Mouse (Mus musculus) liver, postnatal 0 days (tissue): Measurements from ENCODE around the gene Acsl1. TPM values are rescaled to one million over a fixed set of nuclear protein-coding genes. Genes with fewer than 3 reads are reported as not detected.

Experiments used
- ATAC-seq: fragments of 200-750 bp; cut with Nextera tagmentation; 2 replicates; pipeline ENCODE4 v1.8.0; 2017; ENCODE audit warnings: mild to moderate bottlenecking, moderate library complexity
- DNase-seq: peaks from one replicate; pipeline ENCODE4 v3.0.0-alpha.2; 2016
- H3K27ac ChIP-seq: fragments of 300-500 bp; sonication (generic); 2 replicates; pipeline ENCODE4 v1.5.1; 2014; ENCODE audit warnings: antibody characterized with exemption, moderate library complexity, mild to moderate bottlenecking, low read depth
- H3K27me3 ChIP-seq: fragments of 300-500 bp; sonication (generic); 2 replicates; pipeline ENCODE4 v1.6.1; 2014; ENCODE audit warnings: low read length, control low read depth, mixed read lengths; ENCODE audit not compliant: insufficient read depth
- H3K36me3 ChIP-seq: fragments of 300-500 bp; sonication (generic); replicated peaks from 2 replicates; pipeline ENCODE4 v1.6.1; 2014; ENCODE audit warnings: mild to moderate bottlenecking, control low read depth, low read length, moderate library complexity, mixed read lengths; ENCODE audit not compliant: insufficient read depth
- H3K4me1 ChIP-seq: fragments of 300-500 bp; sonication (generic); 2 replicates; pipeline ENCODE4 v1.6.1; 2014; ENCODE audit warnings: antibody characterized with exemption, mild to moderate bottlenecking, control low read depth; ENCODE audit not compliant: insufficient read depth
- H3K4me2 ChIP-seq: fragments of 300-500 bp; sonication (generic); 2 replicates; pipeline ENCODE4 v1.6.1; 2014; ENCODE audit warnings: low read depth, mild to moderate bottlenecking, low read length, moderate library complexity, mixed read lengths
- H3K4me3 ChIP-seq: fragments of 300-500 bp; sonication (generic); 2 replicates; pipeline ENCODE4 v1.5.1; 2014; ENCODE audit warnings: low read depth, low read length
- H3K9ac ChIP-seq: fragments of 300-500 bp; sonication (generic); replicated peaks from 2 replicates; pipeline ENCODE4 v1.6.1; 2014; ENCODE audit warnings: mild to moderate bottlenecking, moderate library complexity
- H3K9me3 ChIP-seq: fragments of 300-500 bp; sonication (generic); 2 replicates; pipeline ENCODE4 v1.6.1; 2016; ENCODE audit warnings: mild to moderate bottlenecking, control low read depth, low read length, mixed read lengths
- CTCF ChIP-seq: sonication (generic); IDR thresholded peaks from 2 replicates; pipeline ENCODE4 v1.5.1; 2016; ENCODE audit warnings: antibody characterized with exemption, low read depth
- EP300 ChIP-seq: IDR thresholded peaks from 2 replicates; pipeline ENCODE4 v1.6.1; 2016; ENCODE audit warnings: antibody characterized with exemption, low read depth, mild to moderate bottlenecking
- WGBS: fragments of 180-500 bp; shearing (Covaris S2); extraction: QIAGEN DNeasy Blood & Tissue Kit; methylation state at CpG from one replicate; pipeline ENCODE4 v1.1.7; 2014; ENCODE audit not compliant: insufficient replicate concordance; 5-methylcytosine and 5-hydroxymethylcytosine counted together
- polyA plus RNA-seq: library from polyadenylated mRNA; unstranded; fragments of >200 nt; fragmentation: Nextera tagmentation; extraction: Ambion mirVana; gene quantifications from 2 replicates; pipeline ENCODE4 v1.2.1, GENCODE M21; 2015

Gene Acsl1
- polyA plus RNA-seq, 1 experiment from 2014 or later, result 466 TPM

DNA sequence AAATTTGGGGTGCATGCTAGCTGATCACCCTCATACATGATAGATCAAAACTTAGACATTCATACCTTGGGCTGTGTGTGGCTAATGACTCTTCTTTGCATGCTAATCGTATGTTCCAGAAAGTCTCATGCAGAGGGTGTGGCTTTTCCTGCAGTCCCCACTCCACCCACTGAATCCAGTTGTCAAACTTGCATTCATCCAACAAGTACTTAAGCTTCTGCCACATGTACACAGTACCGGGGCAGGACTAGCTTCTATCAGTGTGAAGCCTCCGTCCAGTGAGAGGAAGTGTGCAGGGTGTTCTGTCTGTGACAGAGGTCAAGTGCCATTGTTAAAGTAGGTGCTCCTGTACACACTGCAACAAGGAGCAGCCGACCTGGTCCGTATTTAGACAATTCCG is 26.0 kb downstream of the Acsl1 start:
- DNase-seq (no peak), ATAC-seq (no peak; the same call in 1 of the 2 replicates)
- TF ChIP-seq CTCF (no peak), EP300 (no peak)
- H3K4me1 ChIP-seq, result peaks cover 65% of the 10 kb centered on the region
- H3K36me3 ChIP-seq, result peaks cover 52% of the 10 kb centered on the region
- H3K4me3 ChIP-seq, result no peak overlapping the region
- H3K9me3 ChIP-seq, result no peaks in the 10 kb centered on the region
- H3K9ac ChIP-seq, result no peak overlapping the region
- H3K4me2 ChIP-seq, result peak overlapping the region; percentile 40
- H3K27me3 ChIP-seq, result no peaks in the 10 kb centered on the region
- peak overlapping the region; percentile 67 for H3K27ac ChIP-seq
- 33% methylated on average over 6 of the region's 6 CpGs for WGBS

DNA sequence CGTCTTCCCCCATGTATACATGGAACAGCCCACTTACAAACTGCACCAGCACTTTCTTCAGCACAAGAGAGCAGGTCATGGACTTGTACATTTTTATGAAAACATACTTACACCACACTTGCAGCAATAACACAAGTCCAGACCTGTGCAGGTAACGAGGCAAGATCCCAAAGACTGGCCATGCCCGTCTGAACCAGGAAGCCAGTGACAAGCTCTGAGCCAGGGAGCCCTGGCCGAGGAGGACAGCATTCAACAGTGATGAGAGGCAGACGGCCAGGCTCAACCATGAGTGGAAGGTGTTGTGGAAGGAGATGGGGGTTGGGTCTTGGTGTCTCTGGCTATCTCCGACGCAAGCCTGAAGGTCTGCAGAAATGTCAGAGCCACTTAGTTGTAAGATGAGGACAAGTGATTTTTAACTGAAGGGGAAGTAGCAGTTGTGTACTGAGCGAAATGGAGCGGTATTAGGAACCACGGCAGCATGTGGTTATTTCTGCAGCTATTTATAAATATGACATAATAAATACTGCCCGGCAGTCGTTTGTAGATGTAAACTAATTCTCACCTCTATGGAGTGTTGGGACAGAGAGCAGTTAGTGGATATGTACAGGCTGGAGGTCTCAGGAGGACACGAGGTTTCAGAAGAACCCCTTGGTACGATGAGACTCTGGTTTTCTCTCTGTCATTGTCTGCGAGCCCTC is 26.6 kb downstream of the Acsl1 start:
- Histone ChIP-seq H3K36me3 (peaks cover 56% of the 10 kb centered on the region), H3K9me3 (no peaks in the 10 kb centered on the region), H3K9ac (0 out of 2 replicates have a peak overlapping the region, but pooled peaks have one; percentile 32), H3K27me3 (no peaks in the 10 kb centered on the region), H3K4me2 (peak overlapping the region; percentile 40), H3K4me3 (no peak overlapping the region), H3K27ac (peak overlapping the region; percentile 80), H3K4me1 (peaks cover 60% of the 10 kb centered on the region)
- no peak for ATAC-seq
- WGBS, result 41% methylated on average over 15 of the region's 15 CpGs
- no peak for DNase-seq
- TF ChIP-seq EP300 (no peak), CTCF (no peak)

DNA sequence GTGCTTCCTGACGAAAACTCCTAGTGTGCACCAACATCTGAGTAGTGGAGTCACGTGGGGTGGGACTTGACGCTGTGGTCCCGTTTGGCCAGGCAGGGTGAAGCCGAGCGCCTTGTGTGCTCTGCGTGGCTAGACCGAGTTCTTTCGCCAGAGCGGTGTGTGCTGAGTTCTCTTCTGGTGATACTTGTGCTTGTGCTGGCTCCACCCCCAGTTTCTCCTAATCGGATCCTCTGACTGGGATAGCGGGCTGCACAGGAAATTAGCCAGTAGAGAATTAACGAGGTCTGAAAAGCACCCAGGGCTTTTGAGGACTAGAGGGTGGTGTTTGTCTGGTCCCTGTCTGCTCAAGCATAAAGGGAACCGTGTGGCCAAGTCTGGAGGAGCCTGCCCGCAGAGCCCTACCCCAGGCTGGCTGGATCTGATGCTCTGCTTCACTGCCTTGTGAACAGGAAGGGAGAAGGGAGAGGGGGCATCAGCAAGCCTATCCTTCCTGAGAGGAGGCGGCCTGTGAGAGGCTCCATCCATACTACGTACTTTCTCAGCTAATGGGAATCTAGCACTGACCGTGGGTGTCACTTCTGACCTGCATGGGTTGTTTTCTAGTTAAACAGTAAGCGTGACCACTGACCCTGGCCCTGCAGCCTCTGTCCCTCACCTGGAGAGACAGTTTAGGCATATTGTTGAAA is 28.7 kb downstream of the Acsl1 start:
- WGBS, result 41% methylated on average over 19 of the region's 19 CpGs
- peaks cover 52% of the 10 kb centered on the region for H3K36me3 ChIP-seq
- no peak overlapping the region for H3K4me3 ChIP-seq
- H3K4me1 ChIP-seq, result peaks cover 65% of the 10 kb centered on the region
- H3K27me3 ChIP-seq, result no peaks in the 10 kb centered on the region
- ATAC-seq, result peak; percentile 81
- no peaks in the 10 kb centered on the region for H3K9me3 ChIP-seq
- TF ChIP-seq EP300, result peak; percentile 45; the same call in 1 of the 2 replicates
- no peak for TF ChIP-seq CTCF
- H3K27ac ChIP-seq, result peak overlapping the region; percentile 80
- DNase-seq, result peak; percentile 60
- peak overlapping the region; percentile 40 for H3K4me2 ChIP-seq
- peak overlapping the region; percentile 0; the same call in 1 of the 2 replicates for H3K9ac ChIP-seq

DNA sequence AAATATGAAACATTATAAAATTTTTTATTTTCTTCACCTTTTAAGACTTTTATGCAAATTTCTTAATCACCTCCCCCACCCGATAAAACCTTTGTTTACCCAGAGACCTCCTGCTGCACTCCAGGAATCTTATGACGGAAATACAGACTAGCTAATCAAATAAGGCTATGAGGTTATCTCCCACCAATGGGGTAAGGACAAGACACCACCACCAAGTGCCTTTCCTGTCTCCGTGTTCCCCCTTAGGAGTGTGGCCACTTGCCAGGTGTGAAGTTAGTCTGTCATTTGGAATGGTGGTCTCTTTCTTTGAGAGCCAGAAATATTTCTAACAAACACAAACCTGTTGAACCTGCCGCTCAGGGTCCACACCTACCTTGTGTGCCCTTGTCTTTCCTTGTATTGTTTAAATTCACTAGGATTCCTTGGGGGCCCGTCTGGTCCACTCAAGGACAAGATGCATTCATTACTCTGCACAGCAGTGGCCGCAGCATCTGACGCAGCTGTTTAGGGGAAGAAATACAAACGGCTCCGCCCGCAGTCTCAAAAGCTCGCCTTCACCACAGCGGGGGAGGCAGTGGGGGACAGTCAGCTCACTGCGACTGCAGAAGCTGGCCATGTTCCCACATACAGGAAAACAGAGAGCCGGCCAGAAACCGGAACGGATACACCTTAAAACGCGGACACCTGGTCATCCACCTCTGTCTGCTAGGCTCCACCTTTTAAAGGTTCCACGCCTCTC is 31.7 kb downstream of the Acsl1 start:
- peaks cover 44% of the 10 kb centered on the region for H3K4me1 ChIP-seq
- no peak overlapping the region for H3K4me3 ChIP-seq
- no peak for TF ChIP-seq CTCF
- TF ChIP-seq EP300, result no peak
- H3K4me2 ChIP-seq, result peak overlapping the region; percentile 11; the same call in 1 of the 2 replicates
- H3K27ac ChIP-seq, result peak overlapping the region; percentile 46
- H3K27me3 ChIP-seq, result no peaks in the 10 kb centered on the region
- no peak overlapping the region for H3K9ac ChIP-seq
- peaks cover 55% of the 10 kb centered on the region for H3K36me3 ChIP-seq
- 58% methylated on average over 19 of the region's 19 CpGs for WGBS
- no peaks in the 10 kb centered on the region for H3K9me3 ChIP-seq
- DNase-seq, result no peak
- ATAC-seq, result no peak

DNA sequence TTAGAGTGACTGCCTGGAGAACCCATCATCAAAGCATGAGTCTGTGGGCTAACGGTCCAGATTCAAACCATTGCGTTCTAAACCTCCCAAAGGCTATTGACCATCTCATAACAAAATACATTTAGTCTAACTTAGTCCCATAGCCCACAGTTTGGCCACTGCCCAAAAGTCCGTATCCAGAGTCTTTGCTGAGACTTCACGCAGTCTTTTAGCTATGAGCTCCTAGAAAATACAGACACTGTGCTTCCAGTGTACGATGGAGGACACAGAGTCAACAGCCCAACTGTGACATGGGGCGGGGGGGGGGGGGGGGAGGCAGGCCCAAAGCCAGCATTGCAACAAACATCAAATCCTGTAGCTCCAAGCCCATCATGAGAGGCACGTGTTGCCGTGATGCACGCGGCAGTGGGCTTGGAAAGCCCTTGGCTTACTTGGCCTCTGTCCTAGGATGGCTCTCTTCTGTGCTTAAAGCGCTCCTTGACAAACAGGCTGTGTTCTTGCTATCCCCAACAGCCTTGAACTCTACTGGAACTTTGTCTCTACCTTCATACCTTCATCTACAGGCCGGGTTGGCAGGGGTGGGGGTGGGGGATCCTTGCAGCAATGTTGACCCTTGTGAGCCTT is 32.3 kb downstream of the Acsl1 start:
- Histone ChIP-seq H3K9ac (peak overlapping the region; percentile 46; the same call in 1 of the 2 replicates), H3K36me3 (peaks cover 59% of the 10 kb centered on the region), H3K27me3 (no peaks in the 10 kb centered on the region), H3K9me3 (no peaks in the 10 kb centered on the region), H3K4me2 (no peak overlapping the region; the same call in 1 of the 2 replicates), H3K4me1 (peaks cover 39% of the 10 kb centered on the region), H3K4me3 (no peak overlapping the region), H3K27ac (peak overlapping the region; percentile 46)
- TF ChIP-seq CTCF, result no peak
- DNase-seq (no peak), ATAC-seq (no peak)
- WGBS, result 80% methylated on average over 12 of the region's 12 CpGs

DNA sequence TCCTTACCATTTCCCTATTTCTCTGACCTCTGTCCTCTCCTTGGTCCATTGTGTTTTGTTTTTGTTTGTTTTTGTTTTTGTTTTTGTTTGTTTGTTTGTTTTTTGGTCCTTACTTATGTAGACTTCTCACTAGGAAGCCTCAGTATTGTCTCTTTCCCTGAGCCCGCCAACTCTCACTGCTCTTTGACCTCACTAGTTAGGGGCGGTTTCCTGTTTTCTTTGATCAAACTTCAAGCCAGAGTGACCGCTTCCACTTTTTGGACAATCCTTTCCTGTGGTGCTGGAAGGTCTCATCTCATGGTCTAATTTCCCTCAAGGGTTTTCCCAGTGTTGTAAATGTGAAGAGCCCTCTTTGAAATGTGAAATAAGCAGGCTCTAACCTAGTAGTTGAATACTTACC is 33.4 kb downstream of the Acsl1 start:
- ATAC-seq (no peak), DNase-seq (no peak)
- H3K9ac ChIP-seq, result peak overlapping the region; percentile 46; the same call in 1 of the 2 replicates
- TF ChIP-seq CTCF, result no peak
- no peak for TF ChIP-seq EP300
- peak overlapping the region; percentile 46 for H3K27ac ChIP-seq
- peaks cover 68% of the 10 kb centered on the region for H3K36me3 ChIP-seq
- peaks cover 43% of the 10 kb centered on the region for H3K4me1 ChIP-seq
- 52% methylated on average over 3 of the region's 3 CpGs for WGBS
- H3K4me2 ChIP-seq, result no peak overlapping the region
- H3K27me3 ChIP-seq, result no peaks in the 10 kb centered on the region
- H3K4me3 ChIP-seq, result no peak overlapping the region
- no peaks in the 10 kb centered on the region for H3K9me3 ChIP-seq
